Mouse (Mus musculus): ENCODE results near the gene Gnpda2. TPM values are rescaled to one million over a fixed set of nuclear protein-coding genes. Genes with fewer than 3 reads are reported as not detected.

Gnpda2 gene
- polyA plus RNA-seq, 1 experiment, result 32.3 TPM

DNA sequence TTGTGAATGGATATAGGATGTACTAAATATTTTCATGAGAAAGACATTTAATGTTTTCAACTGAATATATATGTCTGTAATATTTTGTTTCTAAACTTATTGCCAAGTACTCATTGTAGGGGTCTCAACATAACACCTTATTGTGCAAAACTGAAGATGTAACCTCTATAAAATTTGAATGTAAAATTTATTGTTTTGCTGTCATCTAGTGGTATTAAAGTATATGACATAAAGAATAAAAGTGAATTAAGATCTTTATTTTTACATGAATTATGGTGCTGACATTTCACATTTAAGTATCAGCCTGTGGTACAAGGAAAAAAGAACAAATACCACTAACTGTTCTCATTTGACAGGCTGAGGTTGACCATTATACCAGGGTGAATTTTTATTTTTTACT is 68.2 kb downstream of the Gnpda2 start:
- no peak for TF ChIP-seq CTCF (IDR thresholded peaks at IDR 0.05; ENCODE audit: borderline replicate concordance, insufficient read depth, low read length)
- TF ChIP-seq POLR2A (IDR thresholded peaks at IDR 0.05; ENCODE audit: low read depth, low read length), result no peak
- Histone ChIP-seq H3K4me3 (ENCODE audit: insufficient read depth, low read length) (no peak overlapping the region), H3K4me1 (ENCODE audit: control insufficient read depth, insufficient read depth, low read length) (no peaks in the 10 kb centered on the region), H3K27ac (ENCODE audit: insufficient read depth, low read length) (no peak overlapping the region)

Other genes with a start within 250 kb of the Gnpda2 start
- gene Yipf7, start 49.7 kb downstream of the Gnpda2 start, polyA plus RNA-seq (2011; ENCODE audit: insufficient read length, low read depth, missing spikeins), result not detected in 2 replicates
- 22.4 and 29.5 TPM in 2 replicates for gene Guf1, start 35.4 kb downstream of the Gnpda2 start, polyA plus RNA-seq (2011; ENCODE audit: insufficient read length, low read depth, missing spikeins)

Data from embryonic fibroblast, embryonic 13.5 days (primary cell).